Mouse (Mus musculus): ENCODE measurements around the gene Setd2. TPM values are rescaled to one million over a fixed set of nuclear protein-coding genes. Genes with fewer than 3 reads are reported as not detected.

The Setd2 gene
- total and polyA plus RNA-seq, 3 experiments, result 28.2 to 105 (median 59.2) TPM

DNA sequence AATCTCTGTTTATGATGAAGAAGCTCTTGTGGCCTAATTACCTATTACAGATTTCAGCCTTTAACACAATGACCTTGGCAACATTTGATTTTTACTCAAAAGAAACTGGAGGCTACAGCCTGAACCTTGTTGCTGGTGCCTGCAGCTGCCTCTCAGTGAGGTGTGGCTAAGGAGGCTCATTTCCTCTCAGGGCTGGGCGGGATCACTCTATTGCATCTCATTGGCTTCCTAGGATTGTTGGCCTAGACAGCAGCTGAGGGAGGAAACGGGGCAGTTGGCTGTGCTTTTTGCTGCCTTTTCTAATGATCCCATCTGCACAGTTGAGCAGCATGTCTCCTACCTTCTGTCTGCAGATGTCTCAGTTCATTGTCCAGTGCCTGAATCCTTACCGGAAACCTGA lies 84.7 kb downstream of the Setd2 start:
- Histone ChIP-seq H3K9ac (ENCODE audit: control insufficient read depth, low read depth, low read length, poor library complexity, severe bottlenecking) (no peak overlapping the region), H3K9me3 (replicated peaks; ENCODE audit: insufficient read depth, low read length) (no peaks in the 10 kb centered on the region), H3K27me3 (ENCODE audit: control insufficient read depth in 1 of 2, insufficient read depth in 2 of 2, low read length in 2 of 2) (no peaks in the 10 kb centered on the region), H3K79me2 (ENCODE audit: control insufficient read depth, insufficient read depth, low read length, poor library complexity) (no peaks in the 10 kb centered on the region), H3K27ac (ENCODE audit: control insufficient read depth, low read depth, low read length) (no peak overlapping the region), H3K36me3 (ENCODE audit: control insufficient read depth in 1 of 2, insufficient read depth in 2 of 2, low read length in 2 of 2) (peaks cover 0 to 13% of the 10 kb centered on the region in 2 experiments; a peak in 2 of 4 replicates), H3K4me3 (ENCODE audit: control insufficient read depth in 1 of 2, insufficient read depth in 1 of 2, low read depth in 2 of 2, low read length in 2 of 2) (no peak overlapping the region), H3K4me1 (ENCODE audit: control insufficient read depth in 1 of 2, insufficient read depth in 2 of 2, low read length in 2 of 2) (0 out of 4 replicates have a peak, but pooled peaks cover 0 to 3% of the 10 kb centered on the region in 2 experiments)
- TF ChIP-seq CTCF (IDR thresholded peaks at IDR 0.05 in 2 of 3, conservative IDR thresholded peaks at IDR 0.05 in 1 of 3; ENCODE audit: control insufficient read depth in 1 of 3, insufficient read depth in 1 of 3, low read depth in 2 of 3, low read length in 3 of 3, poor library complexity in 1 of 3, severe bottlenecking in 1 of 3) (no peak), SMC3 (IDR thresholded peaks at IDR 0.05; ENCODE audit: low read depth, low read length) (no peak), HCFC1 (IDR thresholded peaks at IDR 0.05; ENCODE audit: low read depth, low read length) (no peak), TCF12 (IDR thresholded peaks at IDR 0.05; ENCODE audit: low read depth, low read length) (no peak), USF2 (IDR thresholded peaks at IDR 0.05; ENCODE audit: borderline replicate concordance in 1 of 2, insufficient read depth in 1 of 2, low read depth in 1 of 2, low read length in 2 of 2) (no peak), MEF2A (IDR thresholded peaks at IDR 0.05; ENCODE audit: extremely low read depth, insufficient replicate concordance, low read depth, low read length, poor library complexity, severe bottlenecking) (no peak), CHD2 (IDR thresholded peaks at IDR 0.05; ENCODE audit: low read length) (no peak), ZNF384 (IDR thresholded peaks at IDR 0.05; ENCODE audit: low read depth, low read length) (no peak), UBTF (IDR thresholded peaks at IDR 0.05; ENCODE audit: borderline replicate concordance, insufficient read depth, low read depth, low read length) (no peak), ZMIZ1 (IDR thresholded peaks at IDR 0.05; ENCODE audit: low read depth, low read length) (no peak), KAT2A (conservative IDR thresholded peaks at IDR 0.05; ENCODE audit: low read depth, low read length) (no peak), MYC (IDR thresholded peaks at IDR 0.05; ENCODE audit: low read depth, low read length) (no peak), MAZ (IDR thresholded peaks at IDR 0.05; ENCODE audit: low read depth, low read length) (no peak)
- DNase-seq (ENCODE audit: low read depth, low spot score), result peak; percentile 27

DNA sequence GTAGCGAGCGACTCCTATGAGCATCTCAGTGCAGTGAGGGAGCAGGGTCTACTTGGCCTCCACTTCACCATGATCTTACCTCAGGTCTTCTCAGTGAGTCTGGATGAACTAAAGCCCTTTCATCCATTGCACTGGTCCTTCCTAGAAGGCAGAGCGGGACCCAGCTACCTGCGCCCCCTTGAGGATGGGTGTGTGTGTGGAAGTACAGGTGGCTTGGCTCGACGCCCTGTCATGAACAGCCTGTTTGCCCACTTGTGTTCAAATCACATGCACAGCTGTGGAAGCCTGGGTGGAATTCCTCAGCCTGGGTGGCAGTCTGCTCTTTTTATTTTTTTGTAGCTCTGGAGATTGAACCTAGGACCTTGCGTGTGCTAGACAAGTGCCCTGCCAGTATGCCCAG lies 87.8 kb downstream of the Setd2 start:
- Histone ChIP-seq H3K36me3 (ENCODE audit: control insufficient read depth in 1 of 2, insufficient read depth in 2 of 2, low read length in 2 of 2) (peaks cover 0 to 10% of the 10 kb centered on the region in 2 experiments; a peak in 2 of 4 replicates), H3K4me1 (ENCODE audit: control insufficient read depth in 1 of 2, insufficient read depth in 2 of 2, low read length in 2 of 2) (0 out of 4 replicates have a peak, but pooled peaks cover 0 to 3% of the 10 kb centered on the region in 2 experiments), H3K9ac (ENCODE audit: control insufficient read depth, low read depth, low read length, poor library complexity, severe bottlenecking) (no peak overlapping the region), H3K4me3 (ENCODE audit: control insufficient read depth in 1 of 2, insufficient read depth in 1 of 2, low read depth in 2 of 2, low read length in 2 of 2) (no peak overlapping the region), H3K9me3 (replicated peaks; ENCODE audit: insufficient read depth, low read length) (no peaks in the 10 kb centered on the region), H3K27me3 (ENCODE audit: control insufficient read depth in 1 of 2, insufficient read depth in 2 of 2, low read length in 2 of 2) (no peaks in the 10 kb centered on the region), H3K27ac (ENCODE audit: control insufficient read depth, low read depth, low read length) (no peak overlapping the region), H3K79me2 (ENCODE audit: control insufficient read depth, insufficient read depth, low read length, poor library complexity) (no peaks in the 10 kb centered on the region)
- DNase-seq (ENCODE audit: low read depth, low spot score), result peak; percentile 42
- TF ChIP-seq POLR2A (IDR thresholded peaks at IDR 0.05; ENCODE audit: control insufficient read depth in 1 of 2, insufficient read depth in 1 of 2, low read depth in 1 of 2, low read length in 2 of 2, poor library complexity in 1 of 2) (no peak), CTCF (IDR thresholded peaks at IDR 0.05 in 2 of 3, conservative IDR thresholded peaks at IDR 0.05 in 1 of 3; ENCODE audit: control insufficient read depth in 1 of 3, insufficient read depth in 1 of 3, low read depth in 2 of 3, low read length in 3 of 3, poor library complexity in 1 of 3, severe bottlenecking in 1 of 3) (peak in 2 of 3 experiments; percentile 50 to 61; a peak in 5 of 6 replicates), MEF2A (IDR thresholded peaks at IDR 0.05; ENCODE audit: extremely low read depth, insufficient replicate concordance, low read depth, low read length, poor library complexity, severe bottlenecking) (no peak), SMC3 (IDR thresholded peaks at IDR 0.05; ENCODE audit: low read depth, low read length) (peak; percentile 55; the same call in 1 of the 2 replicates), RAD21 (IDR thresholded peaks at IDR 0.05; ENCODE audit: low read depth, low read length) (peak; percentile 8), KAT2A (conservative IDR thresholded peaks at IDR 0.05; ENCODE audit: low read depth, low read length) (no peak), TBP (IDR thresholded peaks at IDR 0.05; ENCODE audit: low read depth, low read length) (no peak)

Measured in MEL (cell line).